Mouse (Mus musculus) cortical plate, adult 2 months (tissue): ENCODE measurements around the gene Inha. TPM values are rescaled to one million over a fixed set of nuclear protein-coding genes. Genes with fewer than 3 reads are reported as not detected.

Experiments
- H3K27ac ChIP-seq: fragments of 200-500 bp; 2 replicates; pipeline ENCODE4 v1.5.1; 2012; ENCODE audit warnings: low read length, control low read depth, inconsistent platforms; ENCODE audit not compliant: insufficient read depth
- H3K4me1 ChIP-seq: fragments of 200-500 bp; 2 replicates; pipeline ENCODE4 v1.6.1; 2011; ENCODE audit warnings: low read length; ENCODE audit not compliant: control insufficient read depth, insufficient read depth
- H3K4me3 ChIP-seq: fragments of 200-500 bp; 2 replicates; pipeline ENCODE4 v1.5.1; 2011; ENCODE audit warnings: mild to moderate bottlenecking, low read length, control low read depth; ENCODE audit not compliant: insufficient read depth
- CTCF ChIP-seq: fragments of 200-500 bp; IDR thresholded peaks from 2 replicates; pipeline ENCODE4 v1.5.1; 2011; ENCODE audit warnings: mild to moderate bottlenecking, control low read depth, low read length; ENCODE audit not compliant: insufficient read depth; ENCODE audit errors: extremely low read depth
- POLR2A ChIP-seq: fragments of 200-500 bp; IDR thresholded peaks from 2 replicates; pipeline ENCODE4 v1.6.1; 2011; ENCODE audit warnings: mild to moderate bottlenecking, low read length, control low read depth; ENCODE audit not compliant: insufficient read depth; ENCODE audit errors: extremely low read depth
- polyA plus RNA-seq: library from polyadenylated mRNA; depleted of rRNA; stranded (reverse); fragments of >200 nt; gene quantifications from 2 replicates; pipeline ENCODE4 v1.2.3, GENCODE M21; 2012; rRNA removed

Gene Inha
- polyA plus RNA-seq, 1 experiment = 90.3 TPM

DNA sequence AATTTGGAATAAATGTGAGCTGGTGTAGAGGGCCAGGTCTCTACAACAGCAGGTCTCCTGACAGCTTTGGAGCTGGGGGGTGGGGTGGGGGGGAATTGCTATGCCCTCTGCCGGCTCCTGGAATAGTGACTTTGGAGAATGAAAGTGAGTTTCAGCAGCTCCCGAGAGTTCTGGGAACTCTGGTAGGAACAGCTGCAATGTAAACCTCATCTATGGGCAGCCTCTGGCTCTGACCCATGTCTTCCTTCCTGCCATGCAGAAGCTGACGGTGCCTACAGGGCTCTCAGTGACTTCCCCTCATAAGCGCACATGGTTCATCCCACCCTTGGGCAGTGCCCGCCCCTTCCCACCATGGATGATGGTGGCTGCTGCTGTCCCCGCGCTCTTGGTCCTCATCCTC, 48.8 kb downstream of the Inha start:
- H3K4me1 ChIP-seq = peaks cover 8% of the 10 kb centered on the region

DNA sequence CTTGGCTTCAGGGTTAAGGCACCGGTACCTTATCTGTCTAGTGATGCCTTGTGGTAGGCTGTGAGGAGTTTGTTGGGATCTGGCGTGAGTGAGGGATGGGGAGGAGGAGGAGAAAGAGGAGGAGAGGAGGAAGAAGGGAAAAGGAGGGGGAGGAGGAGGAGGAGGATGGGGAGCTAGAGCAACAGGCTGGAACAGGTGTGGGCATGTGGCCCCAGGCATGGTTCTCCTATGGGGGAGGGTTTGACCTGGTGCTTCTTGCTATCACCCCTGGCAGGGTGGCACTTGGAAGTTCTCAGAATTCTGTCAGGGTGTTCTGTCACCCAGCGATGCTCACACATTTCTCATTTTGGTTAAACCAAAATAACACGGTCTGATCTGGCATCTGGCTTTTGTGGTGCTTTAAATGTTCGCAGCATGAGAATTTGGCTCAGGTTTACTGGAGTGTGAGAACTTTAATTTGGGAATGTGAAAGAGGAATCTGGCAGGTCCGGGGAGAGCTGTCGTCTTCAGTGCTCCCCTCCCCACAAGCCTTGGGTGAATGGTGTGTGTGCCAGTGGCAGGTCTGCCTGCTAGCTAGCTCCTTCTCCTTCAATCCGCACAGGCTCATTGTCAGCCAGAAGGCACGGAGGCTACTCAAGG, 49.4 kb downstream of the Inha start:
- Histone ChIP-seq H3K4me1 (peaks cover 8% of the 10 kb centered on the region), H3K27ac (no peak overlapping the region), H3K4me3 (no peak overlapping the region)
- TF ChIP-seq CTCF = no peak
- no peak for TF ChIP-seq POLR2A

More for the DNA sequence above, 48.8 kb downstream of the Inha start:
- Histone ChIP-seq H3K27ac (no peak overlapping the region), H3K4me3 (no peak overlapping the region)
- TF ChIP-seq CTCF = no peak
- TF ChIP-seq POLR2A = no peak

GRCm38 (mm10) chr1:75557041-75557440, 50.2 kb downstream of the Inha start:
- H3K4me1 ChIP-seq = peaks cover 6% of the 10 kb centered on the region; the same call in 1 of the 2 replicates
- no peak overlapping the region for H3K4me3 ChIP-seq
- TF ChIP-seq POLR2A = no peak
- no peak for TF ChIP-seq CTCF
- H3K27ac ChIP-seq = no peak overlapping the region

DNA sequence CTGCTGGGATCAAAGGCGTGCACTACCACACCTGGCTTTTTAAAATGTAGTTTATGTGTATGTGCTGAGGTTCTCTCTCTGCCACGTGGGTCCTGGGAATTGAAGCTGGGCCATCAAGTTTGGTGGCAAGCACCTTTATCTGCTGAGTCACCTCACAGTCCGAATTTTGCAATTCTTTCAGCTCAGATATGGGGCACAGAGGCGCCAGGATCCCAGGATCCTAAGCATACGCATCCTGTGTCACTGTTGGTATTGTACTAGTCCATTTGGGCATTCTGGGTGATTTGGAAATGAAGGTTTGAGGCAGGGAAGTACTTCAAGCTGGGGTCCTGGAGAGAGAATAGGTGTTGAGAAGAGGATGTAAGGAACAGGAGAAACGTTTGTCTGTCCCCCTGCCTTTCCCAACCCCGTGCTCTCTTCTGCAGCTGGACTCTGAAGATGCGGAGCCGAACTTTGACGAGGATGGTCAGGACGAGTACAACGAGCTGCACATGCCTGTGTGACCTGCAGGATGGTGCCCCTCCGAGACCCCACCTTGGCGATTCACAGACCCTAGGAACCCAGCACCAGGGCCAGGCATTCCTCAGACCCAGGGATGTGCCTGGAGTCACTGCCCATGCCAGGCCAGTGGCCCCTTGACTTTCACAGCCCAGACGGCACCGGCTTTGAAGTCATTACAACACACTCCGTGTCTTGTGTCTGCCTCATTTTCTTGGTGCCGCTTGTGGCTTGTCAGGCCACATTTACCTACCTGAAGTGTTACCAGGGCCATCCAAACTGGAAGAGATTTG, 51.7 kb downstream of the Inha start:
- no peak overlapping the region for H3K4me3 ChIP-seq
- TF ChIP-seq CTCF = no peak
- no peak for TF ChIP-seq POLR2A
- peaks cover 6% of the 10 kb centered on the region; the same call in 1 of the 2 replicates for H3K4me1 ChIP-seq
- peak overlapping the region; percentile 40; the same call in 1 of the 2 replicates for H3K27ac ChIP-seq

DNA sequence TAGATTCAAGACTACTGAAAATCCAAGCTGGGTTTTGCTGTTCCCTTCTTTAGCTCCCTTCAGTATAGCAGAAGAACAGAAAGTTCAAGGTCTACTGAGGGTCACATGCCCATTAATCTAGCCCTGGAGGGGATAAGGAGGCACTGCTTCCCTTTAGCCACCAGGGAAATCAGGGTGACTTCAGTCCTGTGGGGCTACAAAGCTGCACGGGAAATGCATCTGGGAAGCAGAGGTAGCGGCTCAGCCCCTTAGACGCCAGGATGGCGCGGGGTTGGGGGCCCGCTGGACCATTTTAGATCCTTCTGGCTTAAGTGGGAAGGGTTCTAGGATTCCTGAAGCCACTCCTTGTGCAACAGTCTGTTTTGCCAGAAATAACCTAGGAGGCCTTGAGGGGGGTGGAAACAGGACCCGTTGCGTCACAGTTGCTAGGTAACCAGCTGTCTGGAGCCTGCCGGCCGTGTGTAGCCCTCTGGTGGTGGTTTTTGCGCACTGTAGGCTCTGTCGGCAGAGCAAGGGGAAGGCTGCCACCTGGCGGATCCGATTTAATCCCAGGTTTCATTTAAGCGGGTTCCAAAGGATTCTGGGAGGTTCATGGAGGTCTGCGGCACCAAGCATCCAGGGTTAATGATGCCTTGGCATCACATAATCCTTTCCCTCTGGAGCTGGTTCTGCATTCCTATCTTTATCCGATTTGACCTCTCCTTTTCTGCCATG, 52.5 kb downstream of the Inha start:
- Histone ChIP-seq H3K4me3 (no peak overlapping the region), H3K4me1 (peaks cover 6% of the 10 kb centered on the region; the same call in 1 of the 2 replicates), H3K27ac (peak overlapping the region; percentile 40)
- TF ChIP-seq POLR2A (no peak), CTCF (peak; percentile 99)

Other genes starting within 250 kb of the Inha start
- gene Ptprn, start 242.6 kb upstream of the Inha start, polyA plus RNA-seq = 405 TPM in 2 replicates
- gene Resp18, start 228.7 kb upstream of the Inha start, polyA plus RNA-seq = 138 and 162 TPM in 2 replicates
- gene Dnpep, start 189.1 kb upstream of the Inha start, polyA plus RNA-seq = 73.6 and 74.4 TPM in 2 replicates
- gene Des, start 146.7 kb upstream of the Inha start, polyA plus RNA-seq = 3.0 and 3.2 TPM in 2 replicates
- gene Speg, start 131.8 kb upstream of the Inha start, polyA plus RNA-seq = 164 and 170 TPM in 2 replicates
- gene Gmppa, start 71.1 kb upstream of the Inha start, polyA plus RNA-seq = 103 and 104 TPM in 2 replicates
- gene Asic4, start 56.6 kb upstream of the Inha start, polyA plus RNA-seq = 4.6 and 8.3 TPM in 2 replicates
- gene Chpf, start 27.8 kb upstream of the Inha start, polyA plus RNA-seq = 78.0 and 81.6 TPM in 2 replicates
- 103 and 108 TPM in 2 replicates for gene Tmem198, start 27.5 kb upstream of the Inha start, polyA plus RNA-seq
- 32.9 and 34.5 TPM in 2 replicates for gene Obsl1, start 625 bp upstream of the Inha start, polyA plus RNA-seq
- gene Stk11ip, start 14.5 kb downstream of the Inha start, polyA plus RNA-seq = 36.2 and 37.8 TPM in 2 replicates
- gene Slc4a3, start 39.2 kb downstream of the Inha start, polyA plus RNA-seq = 121 and 131 TPM in 2 replicates